Mouse (Mus musculus) olfactory bulb, adult 2 months (tissue): ENCODE data around the gene B3gat3.

Experiments used
- CTCF ChIP-seq: fragments of 200-500 bp; IDR thresholded peaks from 2 replicates; pipeline ENCODE4 v1.5.1; 2012; ENCODE audit warnings: low read depth, mild to moderate bottlenecking, low read length, moderate library complexity; ENCODE audit not compliant: insufficient read depth
- POLR2A ChIP-seq: fragments of 200-500 bp; IDR thresholded peaks from 2 replicates; pipeline ENCODE4 v1.6.1; 2012; ENCODE audit warnings: mild to moderate bottlenecking, low read depth, low read length, moderate library complexity; ENCODE audit not compliant: insufficient read depth

- no peak for TF ChIP-seq CTCF
- TF ChIP-seq POLR2A, result no peak
Observed at GRCm38 (mm10) chr19:8927891-8928525, 7.8 kb downstream of the B3gat3 start.
